Mouse (Mus musculus): ENCODE results near the gene Hist1h3a. TPM values are rescaled to one million over a fixed set of nuclear protein-coding genes. Genes with fewer than 3 reads are reported as not detected.
"Not testable (repeated sequence)": the region's sequence is repeated elsewhere in the genome, so short reads cannot be mapped to it uniquely, and the experiment has no call there.

The Hist1h3a gene
- polyA plus RNA-seq, 1 experiment from 2014 or later, result 5.4 TPM

GRCm38 (mm10) chr13:23769613-23770012 lies 7.4 kb upstream of the Hist1h3a start, which contains the start of gene Trim38:
Gene Trim38 (plus strand): TSS chr13:23769913.
- WGBS, result 82% methylated on average over 2 of the region's 2 CpGs
- not testable (repeated sequence) for H3K4me2 ChIP-seq (ENCODE audit: low read depth, low read length, severe bottlenecking)

GRCm38 (mm10) chr13:23768834-23769397 lies 6.7 kb upstream of the Hist1h3a start:
- ATAC-seq (replicated peaks; ENCODE audit: low FRiP score) (no peak), DNase-seq (ENCODE audit: low spot score) (no peak)
- H3K9ac ChIP-seq (ENCODE audit: low read length), result no peak overlapping the region
- H3K4me1 ChIP-seq (replicated peaks; ENCODE audit: control insufficient read depth, insufficient read depth, low read length), result 0 out of 2 replicates have a peak, but pooled peaks cover 2% of the 10 kb centered on the region
- H3K4me3 ChIP-seq (ENCODE audit: low read depth, low read length), result no peak overlapping the region
- no peak overlapping the region for H3K4me2 ChIP-seq (ENCODE audit: low read depth, low read length, severe bottlenecking)
- no peaks in the 10 kb centered on the region for H3K9me3 ChIP-seq (ENCODE audit: control insufficient read depth, low read length)
- no peaks in the 10 kb centered on the region for H3K27me3 ChIP-seq (ENCODE audit: control insufficient read depth, insufficient read depth, low read length)
- no peaks in the 10 kb centered on the region for H3K36me3 ChIP-seq (ENCODE audit: control insufficient read depth, insufficient read depth, low read length)
- H3K27ac ChIP-seq (ENCODE audit: low read depth, low read length), result no peak overlapping the region
- WGBS, result 41% methylated on average over 5 of the region's 5 CpGs

More at GRCm38 (mm10) chr13:23769613-23770012, 7.4 kb upstream of the Hist1h3a start, which contains the start of gene Trim38:
- H3K27me3 ChIP-seq (ENCODE audit: control insufficient read depth, insufficient read depth, low read length); ATAC-seq (replicated peaks; ENCODE audit: low FRiP score); DNase-seq (ENCODE audit: low spot score); H3K4me1 ChIP-seq (replicated peaks; ENCODE audit: control insufficient read depth, insufficient read depth, low read length); H3K4me3 ChIP-seq (ENCODE audit: low read depth, low read length); H3K27ac ChIP-seq (ENCODE audit: low read depth, low read length); H3K36me3 ChIP-seq (ENCODE audit: control insufficient read depth, insufficient read depth, low read length); H3K9ac ChIP-seq (ENCODE audit: low read length); H3K9me3 ChIP-seq (ENCODE audit: control insufficient read depth, low read length): not testable (repeated sequence)

- DNase-seq (ENCODE audit: low spot score) (no peak), ATAC-seq (replicated peaks; ENCODE audit: low FRiP score) (no peak)
- no peaks in the 10 kb centered on the region for H3K27me3 ChIP-seq (ENCODE audit: control insufficient read depth, insufficient read depth, low read length)
- H3K9ac ChIP-seq (ENCODE audit: low read length), result no peak overlapping the region
- H3K9me3 ChIP-seq (ENCODE audit: control insufficient read depth, low read length), result no peaks in the 10 kb centered on the region
- no peak overlapping the region for H3K27ac ChIP-seq (ENCODE audit: low read depth, low read length)
- H3K4me3 ChIP-seq (ENCODE audit: low read depth, low read length), result no peak overlapping the region
- H3K4me1 ChIP-seq (replicated peaks; ENCODE audit: control insufficient read depth, insufficient read depth, low read length), result peaks cover 4% of the 10 kb centered on the region; the same call in 1 of the 2 replicates
- H3K36me3 ChIP-seq (ENCODE audit: control insufficient read depth, insufficient read depth, low read length), result no peaks in the 10 kb centered on the region
- no peak overlapping the region for H3K4me2 ChIP-seq (ENCODE audit: low read depth, low read length, severe bottlenecking)
These were observed 4.6 kb upstream of the Hist1h3a start for GRCm38 (mm10) chr13:23766772-23767171.

GRCm38 (mm10) chr13:23765172-23765513 lies 3.0 kb upstream of the Hist1h3a start:
- H3K36me3 ChIP-seq (ENCODE audit: control insufficient read depth, insufficient read depth, low read length), result no peaks in the 10 kb centered on the region
- H3K27me3 ChIP-seq (ENCODE audit: control insufficient read depth, insufficient read depth, low read length), result no peaks in the 10 kb centered on the region
- no peak for ATAC-seq (replicated peaks; ENCODE audit: low FRiP score)
- H3K9me3 ChIP-seq (ENCODE audit: control insufficient read depth, low read length), result no peaks in the 10 kb centered on the region
- H3K4me3 ChIP-seq (ENCODE audit: low read depth, low read length), result no peak overlapping the region
- H3K27ac ChIP-seq (ENCODE audit: low read depth, low read length), result no peak overlapping the region
- no peak for DNase-seq (ENCODE audit: low spot score)
- peaks cover 4% of the 10 kb centered on the region; the same call in 1 of the 2 replicates for H3K4me1 ChIP-seq (replicated peaks; ENCODE audit: control insufficient read depth, insufficient read depth, low read length)
- 74% methylated on average over 1 of the region's 1 CpGs for WGBS
- no peak overlapping the region for H3K4me2 ChIP-seq (ENCODE audit: low read depth, low read length, severe bottlenecking)
- no peak overlapping the region for H3K9ac ChIP-seq (ENCODE audit: low read length)

GRCm38 (mm10) chr13:23764324-23765171 lies 2.4 kb upstream of the Hist1h3a start:
- DNase-seq (ENCODE audit: low spot score) (no peak), ATAC-seq (replicated peaks; ENCODE audit: low FRiP score) (no peak)
- Histone ChIP-seq H3K9ac (ENCODE audit: low read length) (peak overlapping the region; percentile 86), H3K4me3 (ENCODE audit: low read depth, low read length) (peak overlapping the region; percentile 55), H3K27me3 (ENCODE audit: control insufficient read depth, insufficient read depth, low read length) (no peaks in the 10 kb centered on the region), H3K4me2 (ENCODE audit: low read depth, low read length, severe bottlenecking) (peak overlapping the region; percentile 74), H3K27ac (ENCODE audit: low read depth, low read length) (peak overlapping the region; percentile 94), H3K4me1 (replicated peaks; ENCODE audit: control insufficient read depth, insufficient read depth, low read length) (peaks cover 4% of the 10 kb centered on the region; the same call in 1 of the 2 replicates), H3K36me3 (ENCODE audit: control insufficient read depth, insufficient read depth, low read length) (no peaks in the 10 kb centered on the region), H3K9me3 (ENCODE audit: control insufficient read depth, low read length) (no peaks in the 10 kb centered on the region)
- WGBS, result 32% methylated on average over 12 of the region's 12 CpGs

- H3K4me1 ChIP-seq (replicated peaks; ENCODE audit: control insufficient read depth, insufficient read depth, low read length), result peaks cover 4% of the 10 kb centered on the region; the same call in 1 of the 2 replicates
- DNase-seq (ENCODE audit: low spot score) (peak; percentile 95), ATAC-seq (replicated peaks; ENCODE audit: low FRiP score) (peak; percentile 77)
- H3K4me2 ChIP-seq (ENCODE audit: low read depth, low read length, severe bottlenecking), result peak within 1 kb of the TSS; percentile 74
- peak within 1 kb of the TSS; percentile 86 for H3K9ac ChIP-seq (ENCODE audit: low read length)
- no peaks in the 10 kb centered on the region for H3K9me3 ChIP-seq (ENCODE audit: control insufficient read depth, low read length)
- 3% methylated on average over 34 of the region's 34 CpGs for WGBS
- peak within 1 kb of the TSS; percentile 55 for H3K4me3 ChIP-seq (ENCODE audit: low read depth, low read length)
- H3K36me3 ChIP-seq (ENCODE audit: control insufficient read depth, insufficient read depth, low read length), result no peaks in the 10 kb centered on the region
- peak within 1 kb of the TSS; percentile 94 for H3K27ac ChIP-seq (ENCODE audit: low read depth, low read length)
- no peaks in the 10 kb centered on the region for H3K27me3 ChIP-seq (ENCODE audit: control insufficient read depth, insufficient read depth, low read length)
These were observed 1.6 kb upstream of the Hist1h3a start, which contains the start of gene Hist1h1a for GRCm38 (mm10) chr13:23763586-23764323. Gene Hist1h1a (plus strand): TSS chr13:23763666.

- Histone ChIP-seq H3K9ac (ENCODE audit: low read length) (peak overlapping the region; percentile 44), H3K27ac (ENCODE audit: low read depth, low read length) (peak overlapping the region; percentile 94), H3K4me3 (ENCODE audit: low read depth, low read length) (peak overlapping the region; percentile 55), H3K36me3 (ENCODE audit: control insufficient read depth, insufficient read depth, low read length) (no peaks in the 10 kb centered on the region), H3K4me1 (replicated peaks; ENCODE audit: control insufficient read depth, insufficient read depth, low read length) (peaks cover 4% of the 10 kb centered on the region; the same call in 1 of the 2 replicates), H3K27me3 (ENCODE audit: control insufficient read depth, insufficient read depth, low read length) (no peaks in the 10 kb centered on the region), H3K4me2 (ENCODE audit: low read depth, low read length, severe bottlenecking) (peak overlapping the region; percentile 74), H3K9me3 (ENCODE audit: control insufficient read depth, low read length) (no peaks in the 10 kb centered on the region)
- under 1% methylated on average over 10 of the region's 10 CpGs for WGBS
- no peak for DNase-seq (ENCODE audit: low spot score)
- no peak for ATAC-seq (replicated peaks; ENCODE audit: low FRiP score)
These were observed 1.0 kb upstream of the Hist1h3a start for GRCm38 (mm10) chr13:23763242-23763585.
